Mouse (Mus musculus) embryonic stem cell, embryonic (primary cell): ENCODE measurements around the gene Myo1d.

Experiments used
- CTCF ChIA-PET, 4 experiments: fragments of 300-600 bp in 2 of 4; fragments of 350-600 bp in 2 of 4; sonication (Branson Sonifier 250); formaldehyde crosslinking; loops; one replicate each; lab custom pipeline; 2022; ENCODE audit warnings: inconsistent platforms in 2 of 4; lab: Charles Lee
- POLR2A ChIA-PET, 4 experiments: fragments of 300-600 bp in 2 of 4; fragments of 350-600 bp in 2 of 4; sonication (Branson Sonifier 250); formaldehyde crosslinking; loops; one replicate each; lab custom pipeline; 2022; ENCODE audit warnings: antibody characterized with exemption in 4 of 4, inconsistent platforms in 1 of 4; lab: Charles Lee

The Myo1d gene

DNA sequence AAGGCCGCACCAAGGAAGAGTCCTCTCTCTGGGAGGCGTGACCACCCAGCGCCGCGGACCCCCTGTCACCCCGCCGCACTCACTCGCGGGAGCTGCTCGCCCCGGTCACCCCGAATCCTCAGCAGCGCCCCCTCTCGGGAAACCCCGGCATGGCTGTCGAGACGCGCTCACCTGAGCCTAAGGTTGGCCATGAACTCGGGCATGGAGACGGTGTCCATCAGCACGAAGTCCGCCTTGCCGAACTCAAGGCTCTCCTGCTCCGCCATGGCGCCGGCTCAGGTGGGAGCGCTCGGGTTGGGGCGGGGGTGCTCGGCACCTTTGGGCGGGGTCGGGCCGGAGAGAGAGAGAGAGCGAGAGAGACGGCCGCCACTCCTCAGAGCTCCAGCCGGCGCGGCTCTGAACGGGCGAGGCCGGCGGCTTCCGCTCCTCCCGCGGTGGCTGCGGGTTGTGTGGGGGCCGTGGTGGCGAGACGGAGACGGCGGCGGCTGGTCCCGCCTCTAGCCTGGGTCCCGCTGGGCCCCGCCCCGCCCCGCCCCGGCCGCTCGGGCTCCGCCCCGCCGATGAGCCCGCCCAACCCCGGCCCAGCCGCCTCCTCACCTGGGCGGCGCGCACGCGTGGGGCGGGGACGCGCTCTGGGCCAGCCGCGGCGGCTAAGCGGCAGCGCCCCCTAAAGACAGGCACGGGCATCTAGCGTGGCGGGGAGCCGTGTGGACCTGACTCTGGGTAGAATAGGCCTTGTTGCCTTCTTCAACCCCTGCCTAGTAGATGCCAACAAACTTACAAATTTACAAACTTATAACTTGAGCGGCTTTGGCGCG is at the start of gene Myo1d:
Myo1d (minus strand) TSS at position 499 of the 818 bp plus-strand sequence.
- ChIA-PET CTCF (interaction anchor here (0.5 to 2.1 kb wide), 13 partner anchors 10 to 833 kb away, joined by 3 to 10 read pairs (median 3); partner anchors contain the start of gene Psmd11 (in 1 of the 4)), POLR2A (interaction anchor here in 3 of 4 experiments (0.6 to 2.1 kb wide), 13 partner anchors 12 to 447 kb away, joined by 3 to 15 read pairs (median 3); partner anchors contain the start of gene Tmem98 (in 1 of the 3))

- POLR2A ChIA-PET: interaction anchor here in 3 of 4 experiments (0.6 to 1.3 kb wide), 4 partner anchors 12 to 390 kb away, joined by 3 to 5 read pairs (median 3); no protein-coding TSS in a partner anchor
- CTCF ChIA-PET: interaction anchor here in 3 of 4 experiments (0.6 to 1.5 kb wide), 12 partner anchors 12 to 994 kb away, joined by 3 to 8 read pairs (median 4); no protein-coding TSS in a partner anchor
Measured at GRCm38 (mm10) chr11:80821794-80822193, 42.0 kb upstream of the Myo1d start.

GRCm38 (mm10) chr11:80821296-80821695 is 41.5 kb upstream of the Myo1d start:
- ChIA-PET CTCF (interaction anchor here in 3 of 4 experiments (0.7 to 1.5 kb wide), 9 partner anchors 12 to 792 kb away, joined by 3 to 8 read pairs (median 4); no protein-coding TSS in a partner anchor), POLR2A (interaction anchor here in 2 of 4 experiments (0.6 to 1.3 kb wide), 3 partner anchors 10 to 42 kb away, joined by 3 read pairs; no protein-coding TSS in a partner anchor)

- POLR2A ChIA-PET: interaction anchor here in 2 of 4 experiments (0.7 to 1.2 kb wide), 3 partner anchors 12 to 790 kb away, joined by 3 to 4 read pairs (median 4); no protein-coding TSS in a partner anchor
- CTCF ChIA-PET: interaction anchor here in 3 of 4 experiments (0.6 to 0.7 kb wide), 3 partner anchors 98 to 420 kb away, joined by 3 to 6 read pairs (median 5); no protein-coding TSS in a partner anchor
Measured at GRCm38 (mm10) chr11:80820085-80820484, 40.3 kb upstream of the Myo1d start.

GRCm38 (mm10) chr11:80818060-80818697 is 38.4 kb upstream of the Myo1d start:
- POLR2A ChIA-PET: interaction anchor here in 3 of 4 experiments (0.9 to 1.8 kb wide), 7 partner anchors 10 to 435 kb away, joined by 3 to 15 read pairs (median 4); partner anchors contain the start of genes Myo1d (in 3 of the 3) and Zfp207 (in 1 of the 3)
- CTCF ChIA-PET: interaction anchor here in 3 of 4 experiments (0.7 to 1.3 kb wide), 8 partner anchors 10 to 794 kb away, joined by 3 read pairs; partner anchors contain the start of gene Myo1d (in 1 of the 3)

- CTCF ChIA-PET: no interaction called here
- POLR2A ChIA-PET: interaction anchor here in 1 of 4 experiments (0.6 kb wide), 1 partner anchor 337 kb away, joined by 3 read pairs; no protein-coding TSS in a partner anchor
Measured at GRCm38 (mm10) chr11:80815354-80815753, 35.5 kb upstream of the Myo1d start.

DNA sequence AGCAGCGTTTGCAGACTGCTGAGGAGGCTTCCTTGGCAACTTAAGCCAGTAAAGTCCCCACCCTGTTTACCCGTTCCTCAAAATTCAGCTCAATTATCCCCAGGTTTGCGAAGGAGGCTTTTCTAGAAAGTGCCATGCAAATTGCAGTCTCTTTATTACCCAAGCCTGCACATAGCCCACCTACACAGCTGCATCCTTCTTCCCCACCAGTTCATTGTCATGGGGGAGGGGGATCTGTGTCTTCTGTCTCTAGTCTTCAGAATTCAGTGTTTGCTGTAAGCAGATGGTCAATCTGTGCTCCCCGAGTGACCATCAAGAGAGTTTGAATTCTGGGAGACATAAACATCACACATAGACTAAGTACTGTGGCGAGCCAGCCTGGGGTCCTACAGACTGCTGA is 31.3 kb upstream of the Myo1d start:
- ChIA-PET CTCF (interaction anchor here in 1 of 4 experiments (0.9 kb wide), 1 partner anchor 15 kb away, joined by 3 read pairs; no protein-coding TSS in a partner anchor), POLR2A (interaction anchor here in 2 of 4 experiments (0.9 to 1.6 kb wide), 2 partner anchors 32 to 336 kb away, joined by 3 to 5 read pairs; partner anchors contain the start of gene Myo1d (in 1 of the 2))

GRCm38 (mm10) chr11:80809993-80810821 is 30.4 kb upstream of the Myo1d start, which contains the start of gene Tmem98:
TSS of gene Tmem98 (plus strand) at chr11:80810175.
- ChIA-PET CTCF (interaction anchor here in 1 of 4 experiments (0.5 kb wide), 1 partner anchor 1200 kb away, joined by 3 read pairs; no protein-coding TSS in a partner anchor), POLR2A (interaction anchor here in 3 of 4 experiments (0.6 to 1.6 kb wide), 6 partner anchors 19 to 1249 kb away, joined by 3 to 7 read pairs (median 4); partner anchors contain the start of gene Myo1d (in 1 of the 3))

DNA sequence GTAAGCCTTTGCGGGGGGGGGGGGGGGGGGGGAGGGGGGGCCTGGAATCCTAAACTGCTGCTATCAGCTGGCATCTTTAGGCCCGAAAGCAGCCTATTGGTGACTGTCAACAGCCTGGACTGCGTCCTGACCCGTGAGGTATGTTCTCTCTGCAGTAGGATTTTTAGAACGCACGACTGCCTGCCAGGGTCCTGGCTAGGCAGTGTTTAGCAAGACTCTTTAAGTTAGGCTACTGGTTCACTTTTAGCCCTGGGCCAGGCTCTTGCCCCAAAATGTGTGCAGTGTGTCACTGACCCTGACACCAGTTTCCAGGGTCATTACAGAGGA is 29.8 kb upstream of the Myo1d start:
- CTCF ChIA-PET: no interaction called here
- POLR2A ChIA-PET: interaction anchor here in 3 of 4 experiments (0.6 to 1.6 kb wide), 4 partner anchors 19 to 63 kb away, joined by 3 to 5 read pairs (median 4); partner anchors contain the start of gene Myo1d (in 1 of the 3)

DNA sequence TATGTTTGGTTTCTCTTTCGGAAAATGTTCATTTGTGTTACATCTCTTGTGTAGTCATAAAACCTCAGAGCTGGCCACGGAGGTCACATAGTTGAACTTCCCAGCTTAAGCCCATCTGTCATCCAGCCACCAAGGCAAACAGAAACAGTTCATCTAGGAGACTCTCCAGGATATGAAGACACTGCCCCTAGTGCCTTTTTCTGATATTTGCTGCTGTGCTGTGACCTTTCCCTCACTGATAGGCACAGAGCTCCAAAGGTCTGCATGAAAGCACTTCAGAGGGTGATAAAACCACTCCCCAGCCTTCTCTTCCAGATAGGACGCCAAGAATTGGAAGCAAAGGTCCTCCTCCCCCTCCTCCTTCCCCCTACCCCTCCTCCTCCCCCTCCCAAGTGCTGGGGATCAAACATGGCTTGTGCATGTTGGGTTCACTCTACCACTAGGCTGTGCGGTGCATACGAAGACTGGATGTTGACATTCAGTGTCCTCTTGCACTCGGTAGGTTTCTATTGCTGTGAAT is 28.8 kb upstream of the Myo1d start:
- POLR2A ChIA-PET: interaction anchor here in 3 of 4 experiments (0.6 to 1.1 kb wide), 3 partner anchors 13 to 329 kb away, joined by 3 to 9 read pairs (median 4); no protein-coding TSS in a partner anchor

DNA sequence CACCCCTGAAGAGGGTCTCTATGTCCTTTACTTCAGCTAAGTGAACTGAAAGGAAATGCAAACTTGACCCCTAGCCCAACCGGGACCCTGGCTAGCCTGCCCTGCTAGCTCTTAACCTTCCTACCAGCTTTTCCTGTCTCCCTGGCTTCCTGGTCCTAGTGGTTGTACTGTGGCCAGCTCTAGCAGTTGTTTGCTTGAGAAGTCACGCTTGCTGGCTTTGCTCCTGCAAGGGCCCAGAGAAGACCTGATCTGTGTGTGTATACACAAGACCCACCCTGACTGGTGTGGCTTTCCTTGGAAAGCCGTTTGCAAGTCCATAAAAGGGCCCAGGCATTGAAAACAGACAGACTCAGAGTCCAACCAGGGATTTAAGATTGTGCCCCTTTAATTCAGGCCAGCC is 22.9 kb upstream of the Myo1d start:
- ChIA-PET CTCF (no interaction called here), POLR2A (no interaction called here)

More for the DNA sequence above, 28.8 kb upstream of the Myo1d start:
- CTCF ChIA-PET: interaction anchor here in 1 of 4 experiments (1.1 kb wide), 1 partner anchor 9 kb away, joined by 3 read pairs; no protein-coding TSS in a partner anchor

- ChIA-PET POLR2A (interaction anchor here in 2 of 4 experiments (1.0 to 1.2 kb wide), 2 partner anchors 18 to 19 kb away, joined by 3 read pairs; no protein-coding TSS in a partner anchor), CTCF (interaction anchor here in 1 of 4 experiments (0.7 to 0.8 kb wide), 2 partner anchors 14 to 20 kb away, joined by 3 read pairs; partner anchors contain the start of gene Myo1d)
Measured at GRCm38 (mm10) chr11:80799979-80800378, 20.2 kb upstream of the Myo1d start.

- CTCF ChIA-PET: no interaction called here
- POLR2A ChIA-PET: interaction anchor here in 1 of 4 experiments (0.5 kb wide), 1 partner anchor 13 kb away, joined by 9 read pairs; no protein-coding TSS in a partner anchor
Measured at GRCm38 (mm10) chr11:80795431-80795830, 15.6 kb upstream of the Myo1d start.

DNA sequence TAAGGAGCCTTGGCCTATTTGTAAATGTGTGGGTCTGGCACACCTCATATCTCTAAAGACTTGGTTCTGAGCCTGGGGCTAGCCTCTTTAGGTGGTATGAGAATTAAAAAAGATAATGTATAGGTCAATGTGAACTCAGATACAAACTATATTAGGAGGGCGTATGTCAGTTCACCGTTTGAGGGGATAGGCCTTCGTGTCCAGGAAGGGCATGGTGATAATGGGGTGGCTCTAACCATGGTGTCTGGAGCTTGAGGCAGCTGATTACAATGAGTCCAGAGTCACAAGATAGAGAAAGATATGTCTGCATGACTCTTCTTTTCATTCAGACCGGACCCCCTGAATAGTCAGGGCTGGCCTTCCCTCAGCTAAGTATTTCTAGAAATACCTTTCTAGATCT is 14.5 kb upstream of the Myo1d start:
- ChIA-PET POLR2A (no interaction called here), CTCF (no interaction called here)

GRCm38 (mm10) chr11:80793386-80793785 is 13.6 kb upstream of the Myo1d start:
- CTCF ChIA-PET: no interaction called here
- POLR2A ChIA-PET: no interaction called here

DNA sequence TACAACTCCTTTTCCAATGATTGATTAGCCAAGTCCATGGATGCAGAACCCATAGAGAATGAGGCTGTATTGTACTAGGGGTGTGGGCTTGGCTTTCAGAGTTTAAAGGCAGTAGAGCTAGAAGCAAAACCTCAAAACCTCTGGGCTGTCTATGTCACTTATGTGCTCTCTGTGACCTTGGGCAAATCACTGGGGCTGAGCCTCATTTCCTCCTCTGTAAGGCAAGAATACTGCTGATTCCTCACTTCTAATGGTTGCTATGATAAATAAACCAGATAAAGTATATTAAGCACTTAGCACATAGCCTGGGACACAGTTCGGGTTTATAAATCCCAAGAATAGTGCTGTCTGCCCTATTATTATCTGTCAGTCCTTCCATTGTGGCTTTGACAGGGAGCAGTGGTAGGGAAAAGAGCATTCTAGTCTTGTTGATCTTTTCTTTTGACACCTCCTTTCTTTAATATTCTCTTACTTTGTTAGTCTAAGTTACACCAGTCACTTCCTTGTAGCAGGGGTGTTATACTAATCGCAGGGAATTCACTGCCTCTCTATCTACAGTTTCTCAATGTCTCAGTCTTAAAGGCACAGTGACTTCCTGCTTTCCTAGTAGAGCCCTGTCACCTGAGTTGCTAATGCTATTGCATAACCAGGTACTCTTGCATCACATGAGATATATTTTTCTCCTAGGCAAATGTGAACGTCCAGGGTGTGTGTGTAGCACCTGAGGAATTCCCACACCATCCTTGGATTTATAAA is 12.0 kb upstream of the Myo1d start:
- POLR2A ChIA-PET: interaction anchor here in 1 of 4 experiments (0.9 kb wide), 1 partner anchor 89 kb away, joined by 3 read pairs; no protein-coding TSS in a partner anchor
- CTCF ChIA-PET: interaction anchor here in 1 of 4 experiments (0.6 kb wide), 1 partner anchor 1369 kb away, joined by 4 read pairs; no protein-coding TSS in a partner anchor
